Mouse (Mus musculus): ENCODE measurements at regions not wholly inside any gene's neighbourhood (a gene's known extent, or its start where the extent isn't known, plus 50 kb on each side); places are given as distances from the start of the nearest gene placed in this dataset.

DNA sequence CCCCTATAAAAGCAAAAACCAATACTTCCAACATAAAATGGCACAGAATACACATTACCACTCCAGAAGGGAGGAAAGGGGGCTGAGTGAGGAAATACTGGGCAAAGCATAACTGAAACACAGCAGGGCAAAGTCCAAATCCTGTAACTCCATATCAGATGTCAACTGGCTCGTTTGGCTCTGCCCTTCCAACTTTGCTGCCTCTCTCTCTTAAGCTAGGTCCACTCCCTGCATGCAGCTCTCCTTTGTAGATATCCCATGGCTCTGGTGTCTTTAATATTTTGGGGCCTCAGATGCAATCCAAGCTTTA is 319.9 kb downstream of the H2al1j start:
- no peak for DNase-seq (ENCODE audit: low spot score)

DNA sequence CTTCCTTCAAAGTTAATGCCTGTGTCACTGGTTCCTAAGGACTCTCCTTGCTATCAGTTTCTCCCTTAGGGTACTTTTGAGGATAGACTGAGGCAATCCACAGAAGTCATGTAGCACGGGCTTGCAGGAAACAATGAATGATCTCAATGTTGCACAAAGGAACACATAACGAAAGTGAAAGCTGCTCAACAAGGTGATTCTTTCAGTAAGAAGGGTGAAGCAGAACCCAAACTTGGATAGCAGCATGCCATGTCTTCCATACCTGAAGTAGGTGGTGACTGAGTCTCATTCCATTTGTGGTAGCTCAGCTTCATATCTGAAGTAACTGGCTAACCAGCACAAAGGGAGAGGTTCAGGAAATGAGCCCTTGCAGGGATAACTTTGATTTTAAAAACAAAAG is 325.7 kb downstream of the H2al1j start:
- no peak for DNase-seq (ENCODE audit: low spot score)

GRCm38 (mm10) chrX:11654976-11655375 is 327.4 kb downstream of the H2al1j start:
- DNase-seq (ENCODE audit: low spot score): no peak

GRCm38 (mm10) chrX:11655466-11655865 is 327.8 kb downstream of the H2al1j start:
- no peak for DNase-seq (ENCODE audit: low spot score)

GRCm38 (mm10) chrX:11657606-11658254 is 330.1 kb downstream of the H2al1j start:
- no peak for DNase-seq (ENCODE audit: low spot score)

DNA sequence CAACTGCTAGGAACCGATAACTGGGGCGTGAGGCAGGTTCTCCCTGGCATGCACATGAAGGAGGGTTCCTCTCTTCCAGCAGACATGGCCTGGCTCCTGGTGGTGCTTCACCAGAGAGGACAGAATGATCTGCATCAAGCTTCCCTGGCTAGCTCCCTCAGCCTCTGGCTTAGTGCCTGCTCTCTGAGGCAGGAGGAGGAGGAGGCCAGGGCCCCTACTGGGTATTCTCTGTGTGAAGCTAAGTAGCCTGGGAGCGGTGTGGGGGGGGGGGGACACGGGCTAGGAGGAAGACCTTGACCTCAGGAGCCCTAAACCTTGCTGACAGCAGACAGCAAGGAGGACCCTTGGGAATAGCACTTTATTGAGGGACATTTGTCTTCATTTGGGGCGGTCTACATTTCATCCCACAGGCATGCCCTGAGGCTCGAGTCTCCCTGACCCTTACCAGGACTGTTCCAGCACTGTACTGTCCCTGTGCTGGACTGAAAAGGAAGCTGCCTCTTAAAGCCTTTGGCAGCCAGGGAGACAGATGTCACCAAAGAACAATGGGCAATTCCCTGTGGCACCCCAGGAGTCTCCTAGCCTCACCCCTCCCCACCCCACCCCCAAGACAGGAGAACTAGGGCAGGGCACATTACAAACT is 335.7 kb downstream of the H2al1j start:
- DNase-seq (ENCODE audit: low spot score): peak; percentile 6

- peak; percentile 40 for DNase-seq (ENCODE audit: low spot score)
These were observed 336.9 kb downstream of the H2al1j start for GRCm38 (mm10) chrX:11664330-11665061.

DNA sequence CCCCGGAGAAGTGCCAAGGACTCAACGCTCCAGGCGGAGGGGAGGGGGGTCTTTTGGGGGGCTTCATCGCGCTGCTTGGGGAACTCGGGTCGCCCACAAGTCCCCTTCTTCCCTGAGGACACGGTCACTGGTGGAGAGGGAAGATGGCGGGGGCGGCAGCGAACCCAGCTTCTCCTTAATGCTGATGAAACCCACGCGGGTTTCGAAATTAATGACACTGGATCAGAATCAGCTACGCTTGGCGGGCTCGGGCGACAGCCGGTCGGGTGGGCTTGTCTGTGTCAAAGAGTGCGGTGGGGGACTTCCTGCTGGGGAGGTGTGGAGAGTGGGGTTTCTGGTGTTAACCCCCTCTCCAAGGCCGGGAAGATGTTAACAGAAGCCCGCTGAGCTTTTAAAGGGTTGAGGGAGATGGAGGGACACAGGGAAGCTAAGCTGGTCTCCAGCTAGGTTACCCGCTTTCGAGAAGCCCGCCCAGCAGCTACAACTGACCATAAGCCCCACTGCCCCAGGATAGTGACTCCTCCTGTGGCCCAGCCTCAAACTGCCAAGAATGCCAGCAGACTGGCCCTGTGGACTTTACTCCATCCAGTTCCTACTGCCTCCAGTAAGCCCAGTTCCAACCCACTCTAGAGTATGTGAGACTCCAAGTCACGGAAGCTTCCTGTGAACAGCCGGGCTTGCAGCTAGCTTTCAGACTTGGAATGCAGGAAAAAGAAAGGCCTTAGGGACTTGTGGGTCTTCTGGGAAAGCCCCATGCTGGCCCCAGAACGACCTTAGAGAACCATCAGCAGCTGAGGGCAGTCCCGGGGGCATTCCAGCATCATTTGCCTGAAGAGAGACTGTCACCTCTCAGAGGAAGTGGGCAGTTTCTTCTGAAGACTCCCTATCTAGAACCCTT is 337.7 kb downstream of the H2al1j start:
- peak; percentile 14 for DNase-seq (ENCODE audit: low spot score)

DNA sequence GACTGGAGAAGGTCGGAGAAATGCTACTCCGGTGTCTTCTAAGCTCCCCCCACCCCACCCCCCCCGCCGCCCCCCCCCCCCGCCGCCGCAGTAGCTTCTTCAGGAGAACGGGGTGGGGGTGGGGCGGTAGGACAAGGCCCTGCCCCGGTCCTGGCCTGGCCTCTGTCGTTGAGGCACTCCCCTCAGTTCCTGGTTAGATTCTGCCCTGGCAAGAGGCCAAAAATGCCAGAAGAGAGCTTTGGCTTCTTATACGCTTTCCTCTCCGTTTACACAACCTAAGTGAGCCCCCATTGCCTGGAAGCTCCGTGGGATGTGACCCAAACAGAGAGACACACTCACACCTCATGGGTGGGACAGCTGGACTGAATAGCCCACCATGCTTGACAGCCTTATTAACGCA is 338.9 kb downstream of the H2al1j start:
- DNase-seq (ENCODE audit: low spot score): no peak

DNA sequence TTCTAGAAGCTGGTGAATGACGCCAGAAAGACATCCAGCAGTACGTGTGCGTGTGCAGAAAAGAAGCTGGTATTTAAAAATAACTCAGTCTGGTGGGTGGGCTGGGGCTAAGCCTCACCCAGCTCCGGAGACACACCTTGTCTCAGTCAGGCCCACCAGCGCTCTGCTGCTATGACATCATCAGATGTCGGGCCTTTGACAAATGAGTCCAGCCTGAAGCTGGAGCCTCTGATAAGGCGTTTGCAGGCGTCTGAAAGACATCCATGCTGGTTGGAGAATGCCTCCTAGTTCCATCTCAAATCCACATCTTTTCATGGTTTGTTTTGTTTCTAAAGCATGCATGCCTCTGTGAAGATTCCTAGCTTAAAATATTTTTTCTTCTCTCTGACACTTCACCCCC is 344.2 kb downstream of the H2al1j start:
- DNase-seq (ENCODE audit: low spot score): no peak

DNA sequence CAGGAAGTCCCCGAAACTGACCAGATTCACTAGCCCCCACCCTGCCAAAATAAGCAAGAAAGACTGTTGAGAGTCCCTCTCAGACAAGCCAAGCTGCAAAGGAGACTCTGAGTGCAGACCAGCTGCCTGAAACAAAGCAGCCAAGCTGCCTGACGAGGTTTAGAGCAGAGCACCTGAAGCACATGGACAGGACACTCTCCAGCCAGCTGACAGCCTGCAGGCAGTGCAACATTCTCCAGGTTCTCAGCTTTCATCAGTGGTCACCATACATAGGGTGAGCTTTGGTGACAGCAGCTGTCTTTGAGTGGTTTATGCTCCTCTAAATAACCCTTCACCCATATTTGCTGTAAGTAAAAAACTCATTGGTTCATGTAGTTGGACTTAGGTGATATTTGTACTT is 350.5 kb downstream of the H2al1j start:
- no peak for DNase-seq (ENCODE audit: low spot score)

- no peak for DNase-seq (ENCODE audit: low spot score)
These were observed 353.7 kb downstream of the H2al1j start for GRCm38 (mm10) chrX:11681274-11681673.

DNA sequence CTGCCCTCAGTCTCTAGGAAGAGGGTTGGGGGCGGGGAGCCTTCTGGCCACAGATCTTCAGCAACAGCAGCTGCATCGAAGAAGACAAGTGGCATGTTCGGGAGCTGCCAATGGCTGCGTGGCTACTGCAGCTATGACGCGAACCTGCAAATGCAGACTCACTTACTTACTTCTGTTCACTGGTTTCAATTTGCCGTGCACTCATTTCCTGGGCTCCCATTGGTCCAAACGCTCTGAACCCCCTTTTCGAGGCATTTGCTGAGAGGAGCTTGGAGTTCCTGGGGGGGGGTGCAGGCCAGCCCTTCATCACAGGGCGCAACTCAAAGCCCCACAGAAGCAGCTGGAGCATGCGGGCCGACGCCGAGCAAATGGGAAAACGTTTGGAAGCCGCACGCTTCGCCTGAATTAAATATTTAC is 362.4 kb downstream of the H2al1j start:
- DNase-seq (ENCODE audit: low spot score): no peak

DNA sequence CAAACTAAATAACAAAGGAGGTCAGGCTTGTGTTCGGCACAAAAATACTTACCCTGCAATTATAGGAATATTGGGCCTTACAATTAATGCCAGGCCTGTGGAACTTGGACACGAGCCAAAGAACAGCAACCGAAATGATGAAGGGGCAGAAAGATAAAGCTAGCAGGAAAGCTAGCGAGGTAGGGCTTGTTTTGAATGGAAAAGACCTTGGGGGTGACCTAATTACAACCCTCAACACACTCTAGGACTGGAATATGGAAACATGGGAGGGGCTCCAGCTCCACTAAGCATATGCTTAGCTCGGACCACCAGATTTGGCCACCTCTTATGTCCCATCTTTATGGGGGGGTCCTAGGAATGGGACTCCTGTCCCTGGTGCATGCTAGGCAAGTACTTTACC is 362.8 kb downstream of the H2al1j start:
- DNase-seq (ENCODE audit: low spot score): no peak

- DNase-seq (ENCODE audit: low spot score): no peak
These were observed 363.4 kb downstream of the H2al1j start for GRCm38 (mm10) chrX:11691019-11691418.

DNA sequence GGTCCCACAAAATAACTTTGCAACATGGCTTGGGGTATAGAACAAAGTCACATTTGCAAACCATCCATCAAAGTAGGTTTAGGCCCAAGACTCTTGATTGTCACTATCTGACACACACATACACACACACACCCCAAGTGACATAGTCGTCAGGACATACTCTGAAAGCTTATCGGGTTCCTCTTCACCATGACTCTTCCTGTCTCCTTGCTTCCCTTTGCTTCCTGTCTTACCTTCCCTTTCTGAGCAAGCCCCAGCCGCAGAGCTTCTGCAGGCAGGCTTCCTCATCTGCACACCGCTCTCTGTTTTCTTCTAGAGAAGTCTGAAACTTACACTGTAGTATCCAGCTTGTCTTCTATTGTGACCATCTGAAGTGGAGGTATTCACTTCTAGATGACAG is 368.9 kb downstream of the H2al1j start:
- DNase-seq (ENCODE audit: low spot score): no peak

DNA sequence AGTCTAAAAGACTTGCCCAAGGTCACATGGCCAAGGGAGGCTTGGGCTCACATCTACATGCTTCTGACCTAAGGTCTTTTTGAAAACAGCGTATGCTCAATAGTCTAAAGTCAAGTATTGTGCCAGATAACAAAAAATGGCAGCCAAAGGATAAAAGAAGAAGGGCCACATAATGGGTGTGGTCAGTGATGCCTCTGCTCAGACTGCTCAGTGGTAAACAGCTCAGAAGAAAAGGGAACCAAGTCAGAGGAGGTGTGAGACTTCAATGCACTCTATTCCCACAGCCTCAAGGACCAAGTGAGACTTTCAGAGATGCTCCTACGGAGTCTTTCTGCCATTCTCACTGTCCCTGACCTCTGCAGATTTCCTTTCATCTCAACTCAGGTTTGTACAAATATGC is 373.5 kb downstream of the H2al1j start:
- no peak for DNase-seq (ENCODE audit: low spot score)

GRCm38 (mm10) chrX:11705851-11706557 is 378.4 kb downstream of the H2al1j start:
- no peak for DNase-seq (ENCODE audit: low spot score)

DNA sequence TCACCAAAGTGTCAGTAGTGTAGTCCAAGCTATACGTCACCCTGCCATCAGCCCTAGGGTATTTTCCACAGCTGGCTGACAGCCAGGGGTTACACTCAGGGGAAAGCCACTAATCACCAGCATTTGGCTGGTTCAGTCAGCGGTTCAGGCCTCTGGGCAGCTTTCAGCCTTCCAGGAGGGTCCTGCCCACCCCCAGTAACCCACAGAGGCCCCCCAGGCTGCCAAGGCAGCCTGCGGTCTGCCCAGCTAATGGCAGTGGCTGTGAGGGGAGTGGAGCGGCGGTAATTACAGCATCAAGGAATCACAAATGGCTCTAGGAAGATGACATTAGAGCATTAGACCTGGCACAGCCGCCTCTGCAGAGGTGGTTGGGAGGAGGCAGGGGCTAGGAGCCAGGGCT is 379.7 kb downstream of the H2al1j start:
- DNase-seq (ENCODE audit: low spot score): no peak

DNA sequence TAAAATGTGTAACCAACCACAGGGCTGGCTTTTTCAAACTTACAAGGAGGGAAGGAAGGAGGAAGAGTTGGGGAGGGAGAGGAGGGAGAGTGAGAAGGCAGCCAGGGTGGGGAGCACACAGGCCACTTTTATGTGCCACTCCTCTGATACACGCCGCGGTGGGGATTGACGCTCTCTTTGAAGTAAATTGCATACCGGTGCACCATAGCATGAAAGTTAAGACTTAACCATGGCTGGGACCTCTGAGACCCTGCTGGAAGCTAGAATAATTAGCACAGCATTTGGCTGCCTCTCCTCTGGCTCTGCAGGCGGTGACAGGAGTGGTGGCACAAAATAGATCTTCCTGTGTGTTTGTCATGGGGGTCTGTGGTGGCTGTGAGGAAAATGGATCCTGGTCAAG is 380.7 kb downstream of the H2al1j start:
- no peak for DNase-seq (ENCODE audit: low spot score)

GRCm38 (mm10) chrX:11709326-11709725 is 381.7 kb downstream of the H2al1j start:
- no peak for DNase-seq (ENCODE audit: low spot score)

DNA sequence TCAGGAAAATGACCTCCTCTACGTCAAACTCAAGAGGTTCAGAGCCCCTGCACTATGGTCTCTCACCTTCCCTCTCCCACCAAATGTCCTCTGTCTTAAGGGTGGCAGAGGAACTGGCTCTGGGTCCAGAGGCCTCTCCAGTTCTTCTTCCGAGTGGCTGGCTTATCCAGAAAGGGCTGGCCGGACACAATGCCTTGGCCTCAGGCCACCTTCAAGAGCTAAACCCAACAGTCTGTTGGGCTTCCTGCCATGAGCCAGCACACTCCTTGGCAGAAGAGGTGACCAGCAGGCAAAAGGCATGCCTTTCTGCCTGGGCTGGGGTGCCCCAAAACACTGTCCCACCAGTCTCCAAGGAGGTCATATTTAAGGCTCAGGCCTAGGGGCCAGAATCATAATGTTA is 385.8 kb downstream of the H2al1j start:
- no peak for DNase-seq (ENCODE audit: low spot score)
